Mouse (Mus musculus) MEL-GATA-1-ER (cell line): ENCODE measurements around the gene Dmrt2.
A peak's percentile ranks its signal among the peaks of the same experiment; 100 is the strongest.

Experiments used
- DNase-seq: peaks from one replicate; pipeline ENCODE4 v3.0.0-alpha.2; 2012; ENCODE audit warnings: low read depth; ENCODE audit errors: extremely low read depth

The Dmrt2 gene

GRCm38 (mm10) chr19:25672101-25672950, at the start of gene Dmrt2:
Gene Dmrt2, plus strand, starts transcription at chr19:25672411.
- DNase-seq: no peak

GRCm38 (mm10) chr19:25628490-25628889, 43.7 kb upstream of the Dmrt2 start:
- no peak for DNase-seq

- no peak for DNase-seq
Measured at GRCm38 (mm10) chr19:25635119-25635518, 37.1 kb upstream of the Dmrt2 start.

GRCm38 (mm10) chr19:25635622-25636244, 36.5 kb upstream of the Dmrt2 start:
- peak; percentile 12 for DNase-seq

GRCm38 (mm10) chr19:25638766-25639361, 33.3 kb upstream of the Dmrt2 start:
- DNase-seq: no peak

GRCm38 (mm10) chr19:25641786-25642185, 30.4 kb upstream of the Dmrt2 start:
- no peak for DNase-seq

- no peak for DNase-seq
Measured at GRCm38 (mm10) chr19:25647136-25647535, 25.1 kb upstream of the Dmrt2 start.

GRCm38 (mm10) chr19:25648701-25649100, 23.5 kb upstream of the Dmrt2 start:
- no peak for DNase-seq

- no peak for DNase-seq
Measured at GRCm38 (mm10) chr19:25650474-25650873, 21.7 kb upstream of the Dmrt2 start.

GRCm38 (mm10) chr19:25652560-25652959, 19.7 kb upstream of the Dmrt2 start:
- DNase-seq: no peak

GRCm38 (mm10) chr19:25654034-25654749, 18.0 kb upstream of the Dmrt2 start:
- DNase-seq: no peak

- no peak for DNase-seq
Measured at GRCm38 (mm10) chr19:25665486-25666339, 6.5 kb upstream of the Dmrt2 start.

- DNase-seq: no peak
Measured at GRCm38 (mm10) chr19:25667836-25668235, 4.4 kb upstream of the Dmrt2 start.

GRCm38 (mm10) chr19:25669593-25670248, 2.5 kb upstream of the Dmrt2 start:
- no peak for DNase-seq

GRCm38 (mm10) chr19:25670571-25671285, 1.5 kb upstream of the Dmrt2 start:
- DNase-seq: peak; percentile 30

- no peak for DNase-seq
Measured at GRCm38 (mm10) chr19:25671681-25672080, 530 bp upstream of the Dmrt2 start.

GRCm38 (mm10) chr19:25673224-25674055, 1.2 kb downstream of the Dmrt2 start:
- no peak for DNase-seq

GRCm38 (mm10) chr19:25674056-25674420, 1.8 kb downstream of the Dmrt2 start:
- DNase-seq: no peak

- DNase-seq: no peak
Measured at GRCm38 (mm10) chr19:25674744-25675143, 2.5 kb downstream of the Dmrt2 start.
